Mouse (Mus musculus) cerebellum, adult 2 months (tissue): ENCODE data around the gene 4930444G20Rik.
"Not testable (repeated sequence)": the region's sequence is repeated elsewhere in the genome, so short reads cannot be mapped to it uniquely, and the experiment has no call there.

ENCODE experiments used
- CTCF ChIP-seq: fragments of 200-500 bp; IDR thresholded peaks from 2 replicates; pipeline ENCODE4 v1.5.1; 2011; ENCODE audit warnings: low read depth, mild to moderate bottlenecking, control low read depth, low read length, moderate library complexity, borderline replicate concordance; ENCODE audit not compliant: insufficient read depth
- POLR2A ChIP-seq: fragments of 200-500 bp; IDR thresholded peaks from 2 replicates; pipeline ENCODE4 v1.6.1; 2011; ENCODE audit warnings: low read length, control low read depth, borderline replicate concordance; ENCODE audit not compliant: insufficient read depth

DNA sequence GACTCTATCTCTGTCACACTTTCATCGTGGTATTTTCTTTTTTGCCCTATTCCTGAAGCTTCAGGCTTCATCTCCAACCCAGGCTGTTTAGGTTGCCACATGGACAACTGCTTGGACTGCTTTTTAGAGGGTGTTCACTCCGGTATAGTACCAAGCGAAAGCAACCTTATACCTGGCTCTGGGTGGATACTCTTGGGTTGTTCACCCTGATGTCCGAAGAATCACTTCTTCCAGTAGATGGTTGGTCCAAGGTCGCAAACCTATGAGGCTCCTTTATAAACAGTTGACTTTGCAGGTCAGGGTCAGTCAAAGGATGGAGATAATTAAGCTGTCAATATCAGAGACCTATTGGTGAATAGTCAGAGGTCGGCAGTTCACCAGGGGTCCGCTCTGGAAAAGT, at the start of gene 4930444G20Rik:
- not testable (repeated sequence) for TF ChIP-seq CTCF, POLR2A
